Mouse (Mus musculus): ENCODE data around the gene Impg1.
A peak's percentile ranks its signal among the peaks of the same experiment; 100 is the strongest.
"Not testable (repeated sequence)": the region's sequence is repeated elsewhere in the genome, so short reads cannot be mapped to it uniquely, and the experiment has no call there.

Impg1 gene

GRCm38 (mm10) chr9:80344451-80345000, 120.8 kb downstream of the Impg1 start:
- no peak for DNase-seq (ENCODE audit: low read depth, low spot score)

GRCm38 (mm10) chr9:80342520-80342919, 122.8 kb downstream of the Impg1 start:
- no peak for DNase-seq (ENCODE audit: low read depth, low spot score)

DNA sequence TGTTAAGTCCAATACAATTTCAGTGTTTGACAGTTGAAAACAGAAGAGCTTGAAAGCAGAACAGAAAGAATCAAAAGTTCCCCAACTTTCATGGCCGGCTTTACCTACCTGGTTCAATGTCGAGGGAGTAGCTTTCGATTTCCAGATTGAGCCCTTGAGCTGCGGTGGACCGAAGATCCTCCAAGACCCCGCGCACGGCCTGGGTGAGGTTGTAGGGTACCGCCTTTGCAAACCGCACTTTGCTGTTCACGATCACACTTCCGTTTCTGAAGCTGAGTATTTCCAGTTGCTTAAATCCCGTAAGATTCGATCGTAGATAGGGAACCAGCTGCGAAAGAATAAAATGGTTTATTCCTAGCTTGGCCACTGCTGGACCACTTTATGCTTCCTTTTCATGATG, 123.5 kb downstream of the Impg1 start:
- DNase-seq (ENCODE audit: low read depth, low spot score): no peak

DNA sequence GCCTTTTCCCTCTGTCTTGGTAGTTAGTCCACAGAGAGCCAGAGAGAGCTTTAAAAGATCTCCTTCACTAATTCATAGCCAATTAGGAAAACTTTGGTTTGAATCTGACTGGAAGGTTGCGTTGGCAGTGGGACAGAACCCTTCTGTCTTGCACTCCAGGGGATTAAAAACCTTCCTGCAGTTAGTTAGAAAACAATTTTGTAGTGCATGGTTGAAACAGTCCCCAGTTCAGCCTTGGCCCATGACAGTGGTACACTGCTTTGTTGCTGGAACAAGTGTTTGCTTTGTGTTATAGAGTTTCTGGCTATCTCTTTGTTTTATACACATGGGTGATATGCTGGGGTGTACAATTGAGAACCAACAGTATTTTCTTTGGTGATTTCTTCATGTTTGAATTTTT, 124.4 kb downstream of the Impg1 start:
- no peak for DNase-seq (ENCODE audit: low read depth, low spot score)

DNA sequence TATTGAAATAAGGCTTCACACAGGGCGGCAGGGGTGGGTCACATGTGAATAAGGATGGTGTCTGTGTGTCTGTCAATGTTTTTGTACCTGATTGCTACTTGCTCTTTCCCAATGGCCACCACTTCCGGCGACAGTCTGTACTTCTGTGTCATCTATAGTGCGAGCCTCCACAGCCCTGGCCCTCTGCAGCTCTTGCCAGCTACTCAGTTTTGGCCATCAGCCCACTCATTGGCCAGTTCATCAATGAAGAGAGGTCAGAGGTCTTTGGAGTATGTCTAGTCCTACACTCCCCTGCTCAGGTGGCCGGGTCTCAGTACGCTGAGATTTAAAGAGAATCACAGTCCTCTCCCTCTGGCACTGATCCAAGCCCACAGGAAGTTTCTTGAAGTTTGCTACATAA, 127.3 kb downstream of the Impg1 start:
- no peak for DNase-seq (ENCODE audit: low read depth, low spot score)

DNA sequence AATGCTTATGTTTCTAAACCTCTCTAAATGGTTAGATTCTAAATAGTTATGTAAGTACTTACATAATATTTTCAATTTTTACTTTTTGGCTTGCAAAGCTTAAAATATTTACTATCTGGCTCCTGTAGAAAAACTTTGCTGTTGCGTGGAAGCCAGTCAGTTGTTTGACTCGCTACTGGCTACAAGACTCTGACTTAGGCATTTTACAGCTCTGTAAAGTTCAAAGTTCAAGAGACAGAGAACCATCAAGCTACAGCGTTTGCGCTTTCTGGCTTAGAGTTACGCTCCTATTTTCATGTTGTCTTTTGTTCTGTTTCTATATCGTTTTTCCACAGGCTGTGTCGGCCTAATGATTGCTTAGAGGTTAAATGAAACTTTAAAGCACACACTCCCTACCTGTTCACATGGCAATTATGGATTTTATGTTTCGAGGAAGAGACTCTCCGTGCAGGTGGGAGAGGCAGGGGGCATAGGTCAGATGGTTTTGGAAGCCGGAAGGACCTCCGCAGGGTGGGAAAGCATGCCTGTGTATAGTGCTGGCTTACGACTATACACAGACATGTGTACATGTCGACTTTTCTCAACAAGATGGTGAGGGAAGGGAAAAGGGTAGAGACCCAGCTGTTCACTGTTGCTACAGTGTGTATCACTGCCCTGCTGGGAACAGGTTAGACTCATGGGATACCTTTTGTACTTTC, 129.5 kb downstream of the Impg1 start:
- DNase-seq (ENCODE audit: low read depth, low spot score): no peak

GRCm38 (mm10) chr9:80333998-80334605, 131.2 kb downstream of the Impg1 start:
- DNase-seq (ENCODE audit: low read depth, low spot score): no peak

DNA sequence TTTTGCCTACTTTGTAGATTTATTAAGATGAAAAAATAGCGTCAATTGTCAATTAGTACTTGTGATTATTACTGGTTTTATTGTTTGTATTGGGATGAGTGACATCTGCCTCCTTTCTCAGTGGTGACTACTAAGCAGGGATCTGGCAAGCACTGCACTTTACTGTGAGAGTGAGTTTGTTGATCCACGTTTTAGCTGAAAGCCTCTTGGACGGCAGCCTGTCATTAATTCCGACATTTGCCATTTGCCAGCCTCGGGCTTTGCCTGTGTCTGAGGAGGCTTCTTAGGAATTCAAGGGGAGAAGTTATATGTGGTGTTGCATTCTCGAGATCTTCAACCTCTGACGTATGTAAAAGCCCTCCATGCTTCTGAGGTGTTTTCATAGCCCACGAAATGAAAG, 131.8 kb downstream of the Impg1 start:
- no peak for DNase-seq (ENCODE audit: low read depth, low spot score)

DNA sequence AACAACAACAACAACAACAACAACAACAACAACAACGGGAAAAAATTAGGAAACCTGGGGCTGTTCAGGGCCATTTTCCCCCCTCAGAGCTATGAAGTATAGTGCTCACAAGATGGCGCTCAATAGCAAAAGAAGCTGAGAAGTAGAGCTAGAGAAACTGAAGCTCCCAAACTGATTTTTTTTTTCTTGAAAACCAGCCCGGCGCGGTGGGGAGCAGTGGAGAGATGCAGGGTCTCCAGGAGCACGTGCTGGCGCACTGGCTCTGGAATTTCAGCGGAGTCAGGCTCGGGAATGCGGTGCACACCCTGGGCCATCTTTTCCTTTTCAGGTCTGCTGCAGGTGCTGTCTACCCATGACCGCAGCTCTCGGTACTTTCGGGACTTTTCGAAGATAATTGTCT, 133.1 kb downstream of the Impg1 start:
- DNase-seq (ENCODE audit: low read depth, low spot score): peak; percentile 65

DNA sequence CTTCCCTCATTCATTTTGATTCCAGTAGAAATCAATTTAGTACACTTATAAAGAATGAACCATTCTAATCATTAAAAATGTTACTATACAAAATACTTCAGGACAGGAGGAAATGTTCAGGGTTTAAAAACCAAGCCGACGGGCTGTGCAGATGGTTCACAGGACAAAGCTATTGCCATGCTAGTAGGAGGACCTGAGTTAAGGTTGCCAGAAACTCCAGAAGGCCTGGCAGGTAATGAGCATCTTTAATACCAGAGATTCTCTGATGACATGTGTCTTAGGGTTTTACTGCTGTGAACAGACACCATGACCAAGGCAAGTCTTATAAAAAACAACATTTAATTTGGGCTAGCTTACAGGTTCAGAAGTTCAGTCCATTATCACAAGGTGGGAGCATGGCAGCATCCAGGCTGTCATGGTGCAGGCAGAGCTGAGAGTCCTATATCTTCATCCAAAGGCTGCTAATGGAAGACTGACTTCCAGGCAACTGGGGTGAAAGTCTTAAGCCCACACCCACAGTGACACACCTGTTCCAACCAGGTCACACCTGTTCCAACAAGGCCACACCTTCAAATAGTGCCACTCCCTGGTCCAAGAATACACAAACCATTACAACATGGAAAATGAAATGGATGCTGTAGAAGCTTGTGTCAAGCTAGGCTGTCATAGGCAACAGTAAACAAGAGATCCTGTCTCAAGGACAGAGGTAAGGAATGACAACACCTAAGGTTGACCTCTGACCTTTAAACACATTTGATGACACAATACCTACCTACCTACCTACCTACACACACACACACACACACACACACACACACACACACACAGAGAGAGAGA, 144.0 kb downstream of the Impg1 start:
- DNase-seq (ENCODE audit: low read depth, low spot score): not testable (repeated sequence)

GRCm38 (mm10) chr9:80318027-80318426, 147.3 kb downstream of the Impg1 start:
- no peak for DNase-seq (ENCODE audit: low read depth, low spot score)

GRCm38 (mm10) chr9:80315922-80316321, 149.4 kb downstream of the Impg1 start:
- DNase-seq (ENCODE audit: low read depth, low spot score): no peak

DNA sequence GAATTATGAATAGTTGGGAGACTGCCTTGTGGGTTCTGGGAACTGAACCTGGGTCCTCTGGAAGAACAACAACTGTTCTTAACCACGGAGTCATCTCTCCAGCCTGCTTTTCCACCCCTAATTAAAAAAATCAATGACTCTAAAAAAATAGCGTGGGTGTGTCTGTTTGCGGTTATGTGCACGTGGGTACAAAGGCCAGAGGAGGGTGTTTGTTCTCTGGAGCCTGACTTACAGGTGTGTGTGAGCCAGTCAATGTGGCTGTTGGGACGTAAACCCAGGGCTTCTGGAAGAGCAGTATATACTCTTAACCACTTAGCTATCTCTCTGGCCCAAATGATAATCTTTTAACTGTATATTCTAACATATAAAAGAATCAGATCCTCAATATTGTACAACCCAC, 151.7 kb downstream of the Impg1 start:
- no peak for DNase-seq (ENCODE audit: low read depth, low spot score)

GRCm38 (mm10) chr9:80307629-80308028, 157.7 kb downstream of the Impg1 start:
- DNase-seq (ENCODE audit: low read depth, low spot score): no peak

GRCm38 (mm10) chr9:80306853-80307252, 158.4 kb downstream of the Impg1 start:
- no peak for DNase-seq (ENCODE audit: low read depth, low spot score)

GRCm38 (mm10) chr9:80306390-80306789, 158.9 kb downstream of the Impg1 start:
- DNase-seq (ENCODE audit: low read depth, low spot score): no peak

- no peak for DNase-seq (ENCODE audit: low read depth, low spot score)
Observed at GRCm38 (mm10) chr9:80303518-80303917, 161.8 kb downstream of the Impg1 start.

GRCm38 (mm10) chr9:80299031-80299430, 166.2 kb downstream of the Impg1 start:
- no peak for DNase-seq (ENCODE audit: low read depth, low spot score)

- DNase-seq (ENCODE audit: low read depth, low spot score): no peak
Observed at GRCm38 (mm10) chr9:80296086-80296485, 169.2 kb downstream of the Impg1 start.

DNA sequence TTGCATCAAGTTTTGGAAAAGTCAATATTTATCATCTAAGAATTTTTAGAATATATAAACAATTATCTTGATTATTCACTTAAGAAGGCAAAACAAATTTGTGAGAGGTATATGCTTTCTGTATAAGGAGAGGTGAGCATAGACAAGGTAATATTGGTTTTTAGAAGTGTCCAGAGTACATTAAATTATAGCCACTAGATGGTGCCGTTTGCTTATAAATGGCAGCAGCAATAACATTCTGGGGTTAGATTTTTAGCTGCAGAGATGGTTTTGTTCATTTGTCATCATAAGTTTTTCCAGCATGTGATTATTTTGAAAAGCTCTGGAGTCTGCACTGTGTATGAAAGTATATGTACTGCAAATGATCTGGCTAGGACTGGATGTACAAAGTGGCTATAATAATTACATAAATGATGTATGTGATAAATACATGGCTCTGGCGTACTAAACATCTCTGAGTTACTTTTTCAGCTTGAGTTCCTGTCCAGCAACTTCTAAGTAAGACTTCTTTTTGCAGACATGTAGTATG, 172.2 kb downstream of the Impg1 start:
- DNase-seq (ENCODE audit: low read depth, low spot score): peak; percentile 32

GRCm38 (mm10) chr9:80286845-80287244, 178.4 kb downstream of the Impg1 start:
- DNase-seq (ENCODE audit: low read depth, low spot score): no peak

DNA sequence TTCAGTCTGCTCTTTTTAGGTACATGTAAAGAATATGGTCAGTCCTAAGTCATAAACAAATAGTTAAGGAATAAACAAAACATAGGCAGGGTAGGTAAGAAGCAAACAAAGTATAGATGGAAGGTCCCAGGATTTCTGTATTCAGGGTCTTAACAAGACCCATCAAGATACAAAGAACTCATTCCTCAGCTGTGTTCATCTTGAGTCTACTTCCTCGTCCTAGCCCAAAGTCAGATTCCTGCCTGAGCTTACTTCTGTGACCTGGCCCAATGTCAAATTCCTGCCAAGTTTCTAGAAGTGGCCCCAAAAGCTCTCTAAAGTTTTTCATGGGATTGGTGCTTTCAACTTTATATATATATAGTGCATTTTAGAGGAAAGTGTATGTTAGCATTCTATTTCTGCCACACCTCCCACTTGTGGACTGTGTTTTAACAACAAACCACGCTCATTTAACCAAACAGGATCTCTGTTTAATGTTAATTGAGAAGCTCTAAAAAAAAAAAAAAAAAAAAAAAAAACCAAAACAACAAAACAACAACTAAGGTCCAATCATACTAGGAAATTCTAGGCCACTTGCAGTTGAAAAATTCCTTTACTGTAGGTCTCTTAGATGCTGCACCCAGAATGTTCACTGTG, 180.6 kb downstream of the Impg1 start:
- no peak for DNase-seq (ENCODE audit: low read depth, low spot score)

Measured in embryo, embryonic 11.5 days (tissue).